Mouse (Mus musculus): ENCODE data around the gene Use1. TPM values are rescaled to one million over a fixed set of nuclear protein-coding genes. Genes with fewer than 3 reads are reported as not detected.

Gene Use1
- polyA plus RNA-seq, 1 experiment: 156 TPM

DNA sequence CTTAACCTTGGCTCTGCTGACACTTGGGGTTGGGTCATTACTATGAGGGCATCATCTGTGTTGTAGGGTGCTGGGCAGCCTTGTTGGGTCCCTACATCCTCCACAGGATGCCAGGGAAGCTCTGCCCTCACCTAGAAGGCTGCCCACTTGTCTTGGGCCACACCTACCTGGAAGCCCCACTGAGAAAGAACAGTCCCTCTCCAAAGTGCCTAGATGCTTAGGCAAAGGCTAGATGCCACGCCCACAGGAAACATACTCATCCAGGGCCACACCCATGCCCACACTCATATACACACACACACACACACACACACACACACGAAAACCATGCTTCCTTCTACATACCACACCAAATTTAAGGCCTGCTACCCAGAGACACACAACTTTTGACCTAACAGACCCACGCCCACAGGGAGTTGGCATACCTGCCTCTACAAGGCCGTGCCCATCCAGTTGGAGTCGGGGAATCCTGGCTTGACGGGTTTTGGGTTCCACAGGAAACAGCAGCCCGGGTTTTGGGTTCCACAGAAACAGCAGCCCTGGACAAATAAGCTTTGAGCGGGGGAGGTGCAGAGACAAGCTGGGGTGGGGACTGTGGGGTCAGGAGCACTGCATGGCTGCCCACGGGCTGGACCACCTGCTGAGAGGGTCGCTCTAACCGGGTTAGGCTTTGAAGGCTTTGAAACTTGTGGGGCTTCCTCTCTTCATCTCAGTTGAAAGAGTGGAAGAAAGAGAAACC lies 45.1 kb downstream of the Use1 start:
- Histone ChIP-seq H3K36me3 (ENCODE audit: control insufficient read depth, insufficient read depth, low read length) (peaks cover 5% of the 10 kb centered on the region; the same call in 1 of the 2 replicates), H3K27me3 (ENCODE audit: control insufficient read depth, insufficient read depth, low read length) (no peaks in the 10 kb centered on the region), H3K4me3 (ENCODE audit: control insufficient read depth, insufficient read depth, low read length) (no peak overlapping the region), H3K4me1 (replicated peaks; ENCODE audit: control insufficient read depth, insufficient read depth, low read length) (peaks cover 13% of the 10 kb centered on the region), H3K27ac (ENCODE audit: control insufficient read depth, insufficient read depth, low read length) (peak overlapping the region; percentile 29; the same call in 1 of the 2 replicates)
- TF ChIP-seq POLR2A (IDR thresholded peaks at IDR 0.05; ENCODE audit: control insufficient read depth, extremely low read depth, insufficient read depth, low read length, poor library complexity): no peak
- TF ChIP-seq CTCF (IDR thresholded peaks at IDR 0.05; ENCODE audit: borderline replicate concordance, control insufficient read depth, extremely low read depth, insufficient read depth, low read length, poor library complexity): no peak
- DNase-seq: no peak
- 36% methylated on average over 11 of the region's 11 CpGs for WGBS

Other genes starting within 250 kb of the Use1 start
- 82.5 and 90.7 TPM in 2 replicates for gene Myo9b, start 94.1 kb upstream of the Use1 start, polyA plus RNA-seq (2012; rRNA removed)
- gene Haus8, start 93.9 kb upstream of the Use1 start, polyA plus RNA-seq (2012; rRNA removed): 17.7 and 18.5 TPM in 2 replicates
- 34.9 and 36.1 TPM in 2 replicates for gene Ocel1, start 4.5 kb downstream of the Use1 start, polyA plus RNA-seq (2012; rRNA removed)
- gene Nr2f6, start 15.1 kb downstream of the Use1 start, polyA plus RNA-seq (2012; rRNA removed): 71.2 and 71.5 TPM in 2 replicates
- 9.9 and 13.6 TPM in 2 replicates for gene Ushbp1, start 29.0 kb downstream of the Use1 start, polyA plus RNA-seq (2012; rRNA removed)
- 219 and 225 TPM in 2 replicates for gene Babam1, start 30.0 kb downstream of the Use1 start, polyA plus RNA-seq (2012; rRNA removed)
- gene Ankle1, start 39.2 kb downstream of the Use1 start, polyA plus RNA-seq (2012; rRNA removed): 60.0 and 72.6 TPM in 2 replicates
- gene Abhd8, start 96.8 kb downstream of the Use1 start, polyA plus RNA-seq (2012; rRNA removed): 282 and 336 TPM in 2 replicates
- gene Mrpl34, start 98.1 kb downstream of the Use1 start, polyA plus RNA-seq (2012; rRNA removed): 119 and 125 TPM in 2 replicates
- gene Dda1, start 102.4 kb downstream of the Use1 start, polyA plus RNA-seq (2012; rRNA removed): 201 and 216 TPM in 2 replicates
- gene Ano8, start 119.1 kb downstream of the Use1 start, polyA plus RNA-seq (2012; rRNA removed): 34.8 and 40.7 TPM in 2 replicates
- gene Gtpbp3, start 121.3 kb downstream of the Use1 start, polyA plus RNA-seq (2012; rRNA removed): 56.8 and 58.7 TPM in 2 replicates
- gene Plvap, start 144.9 kb downstream of the Use1 start, polyA plus RNA-seq (2012; rRNA removed): 59.2 and 62.6 TPM in 2 replicates
- gene Ccdc194, start 158.9 kb downstream of the Use1 start, polyA plus RNA-seq (2012; rRNA removed): 0.09 and 0.11 TPM in 2 replicates
- gene Bst2, start 170.6 kb downstream of the Use1 start, polyA plus RNA-seq (2012; rRNA removed): 457 and 474 TPM in 2 replicates
- gene Mvb12a, start 176.1 kb downstream of the Use1 start, polyA plus RNA-seq (2012; rRNA removed): 166 and 182 TPM in 2 replicates
- gene Tmem221, start 192.0 kb downstream of the Use1 start, polyA plus RNA-seq (2012; rRNA removed): 15.5 and 17.2 TPM in 2 replicates
- 0.05 and 0.06 TPM in 2 replicates for gene Nxnl1, start 199.8 kb downstream of the Use1 start, polyA plus RNA-seq (2012; rRNA removed)
- 174 and 176 TPM in 2 replicates for gene Slc27a1, start 202.0 kb downstream of the Use1 start, polyA plus RNA-seq (2012; rRNA removed)
- gene Pgls, start 225.3 kb downstream of the Use1 start, polyA plus RNA-seq (2012; rRNA removed): 280 and 369 TPM in 2 replicates
- gene Fam129c, start 230.8 kb downstream of the Use1 start, polyA plus RNA-seq (2012; rRNA removed): 23.9 and 28.4 TPM in 2 replicates
- 134 and 158 TPM in 2 replicates for gene Colgalt1, start 244.2 kb downstream of the Use1 start, polyA plus RNA-seq (2012; rRNA removed)

All from thymus, adult 2 months (tissue).